In the genomic region with DNA sequence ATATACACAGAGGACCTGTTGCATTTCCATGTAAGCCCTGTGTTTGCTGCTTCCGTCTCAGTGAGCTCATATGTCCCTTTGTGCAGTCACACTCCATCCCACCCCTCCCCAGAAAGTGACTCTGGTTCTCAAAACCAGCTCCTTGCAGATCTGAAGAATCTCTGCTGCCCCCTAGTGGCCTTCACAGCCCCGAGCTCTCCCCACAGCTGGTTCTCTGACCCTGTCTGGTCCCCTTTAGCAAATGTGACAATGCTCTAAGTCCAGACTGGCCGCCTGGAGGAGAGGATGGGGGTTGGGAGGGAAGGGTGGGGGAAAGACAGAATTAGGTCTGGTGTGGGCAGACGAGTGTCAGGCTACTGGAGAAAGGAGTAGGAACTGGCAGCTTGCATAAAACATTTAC, we compare ENCODE assay signal across 9 mouse cellular contexts. TPM values are rescaled to one million over a fixed set of nuclear protein-coding genes. Genes with fewer than 3 reads are reported as not detected.
DNase-seq lines count a peak whose midpoint lies in the region; ATAC-seq lines count a peak whose summit lies in the region.
"Had no signal": no experiment of that assay in that cellular context is flagged by ENCODE, and none has a peak within 500 bp of the region (broad histone marks: within the 10 kb centered on the region; RNA-seq: fewer than 3 reads in every experiment).

No protein-coding gene starts in this region.

- H3K4me3 ChIP-seq in intestine, embryonic 14.5 days (ENCODE audit: low read depth, low read length) = no peak overlapping the region
- H3K4me3 ChIP-seq: embryonic facial prominence, embryonic 15.5 days had no signal

- no peaks in the 10 kb centered on the region for H3K27me3 ChIP-seq in intestine, embryonic 14.5 days (replicated peaks; ENCODE audit: control insufficient read depth, insufficient read depth, low read length)
- H3K27me3 ChIP-seq: embryonic facial prominence, embryonic 15.5 days had no signal

- WGBS in intestine, embryonic 14.5 days = 4% methylated on average over 4 of the region's 4 CpGs

- H3K9me3 ChIP-seq in intestine, embryonic 14.5 days (ENCODE audit: control insufficient read depth, low read length) = no peaks in the 10 kb centered on the region
- H3K9me3 ChIP-seq: embryonic facial prominence, embryonic 15.5 days had no signal

- DNase-seq in 3134 (ENCODE audit: extremely low read depth, insufficient read length, low spot score) = peak; percentile 43
- peak; percentile 73 for DNase-seq in WW6 (ENCODE audit: low read depth, low spot score)
- DNase-seq in gastrocnemius, postnatal 25 days = peak; percentile 52
- peak; percentile 91 for DNase-seq in intestine, embryonic 14.5 days (ENCODE audit: low spot score)
- DNase-seq in liver = peak; percentile 79
- DNase-seq in spleen, postnatal 36 days (ENCODE audit: low spot score in 2 of 2) = peak; percentile 50 to 56

- no peaks in the 10 kb centered on the region for H3K4me1 ChIP-seq in intestine, embryonic 14.5 days (replicated peaks; ENCODE audit: control insufficient read depth, insufficient read depth, low read length)
- H3K4me1 ChIP-seq: embryonic facial prominence, embryonic 15.5 days had no signal

- no peak overlapping the region for H3K4me2 ChIP-seq in intestine, embryonic 14.5 days (ENCODE audit: low read length)
- H3K4me2 ChIP-seq: embryonic facial prominence, embryonic 15.5 days had no signal

- ATAC-seq in common myeloid progenitor, adult 5-6 weeks (replicated peaks; ENCODE audit: low read depth, poor library complexity, severe bottlenecking) = peak; percentile 85
- ATAC-seq in intestine, embryonic 14.5 days (replicated peaks; ENCODE audit: low FRiP score, low TSS enrichment, low read depth) = peak; percentile 26; the same call in 1 of the 2 replicates
- ATAC-seq in monocyte, adult 5-6 weeks (replicated peaks; ENCODE audit: insufficient number of reproducible peaks, low FRiP score, low TSS enrichment, poor library complexity, severe bottlenecking) = peak; percentile 46; the same call in 1 of the 2 replicates

- no peak overlapping the region for H3K9ac ChIP-seq in intestine, embryonic 14.5 days (ENCODE audit: low read length)
- H3K9ac ChIP-seq: embryonic facial prominence, embryonic 15.5 days had no signal

- no peak overlapping the region for H3K27ac ChIP-seq in intestine, embryonic 14.5 days (ENCODE audit: low read depth)
- H3K27ac ChIP-seq: embryonic facial prominence, embryonic 15.5 days had no signal

- peaks cover 7% of the 10 kb centered on the region for H3K36me3 ChIP-seq in intestine, embryonic 14.5 days (ENCODE audit: control insufficient read depth, insufficient read depth, low read length)

RNA-seq across cellular contexts. Expression of a gene that starts 10.0 kb away (rescaled TPM):
- 42.3 and 56.5 TPM in 2 replicates for total RNA-seq in common myeloid progenitor, adult 5-6 weeks (2017)
- total RNA-seq in gastrocnemius, postnatal 25 days (2021) = 1,000 to 10,000 TPM; 1,236 to 1,328 TPM
- 802 and 852 TPM in 2 replicates for polyA plus RNA-seq in intestine, embryonic 14.5 days (2014; fragmentation: Nextera tagmentation; extraction: Ambion mirVana)
- 42.8 to 94.2 TPM (median 48.6 TPM) in 3 replicates for total RNA-seq in monocyte, adult 5-6 weeks (2017)

RNA-seq across cellular contexts. Expression of a gene that starts 29.8 kb away (rescaled TPM):
- not detected in 2 replicates for total RNA-seq in common myeloid progenitor, adult 5-6 weeks (2017)
- not detected for total RNA-seq in gastrocnemius, postnatal 25 days (2021)
- not detected in 2 replicates for polyA plus RNA-seq in intestine, embryonic 14.5 days (2014; fragmentation: Nextera tagmentation; extraction: Ambion mirVana)
- total RNA-seq in monocyte, adult 5-6 weeks (2017) = not detected in 3 replicates
- polyA plus RNA-seq: embryonic facial prominence, embryonic 15.5 days had no signal

RNA-seq across cellular contexts. Expression of a gene that starts 32.4 kb away (rescaled TPM):
- not detected in 2 replicates for total RNA-seq in common myeloid progenitor, adult 5-6 weeks (2017)
- total RNA-seq in gastrocnemius, postnatal 25 days (2021) = not detected
- polyA plus RNA-seq in intestine, embryonic 14.5 days (2014; fragmentation: Nextera tagmentation; extraction: Ambion mirVana) = not detected in 2 replicates
- not detected in 3 replicates for total RNA-seq in monocyte, adult 5-6 weeks (2017)

RNA-seq across cellular contexts. Expression of a gene that starts 33.7 kb away (rescaled TPM):
- total RNA-seq in common myeloid progenitor, adult 5-6 weeks (2017) = 458 and 478 TPM in 2 replicates
- 100 to 1,000 TPM in 1 of 2 experiments, 10 to 100 TPM in 1; 86.8 to 101 TPM for total RNA-seq in gastrocnemius, postnatal 25 days (2021)
- 182 and 190 TPM in 2 replicates for polyA plus RNA-seq in intestine, embryonic 14.5 days (2014; fragmentation: Nextera tagmentation; extraction: Ambion mirVana)
- 208 to 319 TPM (median 268 TPM) in 3 replicates for total RNA-seq in monocyte, adult 5-6 weeks (2017)

RNA-seq across cellular contexts. Expression of a gene that starts 55.2 kb away (rescaled TPM):
- total RNA-seq in common myeloid progenitor, adult 5-6 weeks (2017) = 1.0 and 1.9 TPM in 2 replicates
- 10 to 100 TPM; 44.5 to 66.1 TPM for total RNA-seq in gastrocnemius, postnatal 25 days (2021)
- 37.7 and 38.6 TPM in 2 replicates for polyA plus RNA-seq in intestine, embryonic 14.5 days (2014; fragmentation: Nextera tagmentation; extraction: Ambion mirVana)
- 0.49 TPM in 1 of 3 replicates, not detected in the others for total RNA-seq in monocyte, adult 5-6 weeks (2017)

Comparison
In these comparisons a context has a peak if more than half of its experiments do, and no peak if none do; other contexts are left out.
1. ATAC-seq: peak in every context shown above with its lines; median percentile 85 in common myeloid progenitor, adult 5-6 weeks; 46 in monocyte, adult 5-6 weeks; 26 in intestine, embryonic 14.5 days.
2. RNA of a gene that starts 10.0 kb away (total RNA-seq): 1,236 to 1,328 TPM in gastrocnemius, postnatal 25 days; 42.8 to 94.2 TPM in monocyte, adult 5-6 weeks and 42.3 to 56.5 TPM in common myeloid progenitor, adult 5-6 weeks; every median in the first group is over 10 times any median in the second.
3. Peak in every context shown above with its lines, with median percentiles within 50 percentile points of each other: DNase-seq.